Mouse (Mus musculus): Measurements from ENCODE around the gene Gm44973.

- TF ChIP-seq POLR2A (IDR thresholded peaks at IDR 0.05; ENCODE audit: low read depth, low read length): no peak
- TF ChIP-seq CTCF (IDR thresholded peaks at IDR 0.05; ENCODE audit: borderline replicate concordance, insufficient read depth, low read length): no peak
Observed at GRCm38 (mm10) chr7:5016057-5016456, 761 bp downstream of the Gm44973 start.
